Mouse (Mus musculus) hematopoietic stem cell, adult 5-6 weeks (primary cell): ENCODE results near the gene Hist1h2bh. TPM values are rescaled to one million over a fixed set of nuclear protein-coding genes. Genes with fewer than 3 reads are reported as not detected.
A peak's percentile ranks its signal among the peaks of the same experiment; 100 is the strongest.

Source experiments
- ATAC-seq, 2 experiments: fragments of 125-278 bp in 1 of 2; replicated peaks in 1 of 2; 2 replicates each; pipeline ENCODE4 v1.8.0; 2016 to 2017; ENCODE audit warnings: inconsistent platforms in 2 of 2, mild to moderate bottlenecking in 2 of 2, moderate number of reproducible peaks in 2 of 2, low read depth in 1 of 2, moderate TSS enrichment in 1 of 2; ENCODE audit not compliant: low FRiP score in 2 of 2, poor library complexity in 2 of 2, severe bottlenecking in 2 of 2, insufficient read depth in 1 of 2, low TSS enrichment in 1 of 2
- total RNA-seq: library from RNA; stranded (forward); fragments of 172-1452, 232-1000 nt; gene quantifications from 2 replicates; pipeline ENCODE4 v1.2.3, GENCODE M21; 2017

Gene Hist1h2bh
- total RNA-seq, 1 experiment from 2014 or later: 59.1 TPM

DNA sequence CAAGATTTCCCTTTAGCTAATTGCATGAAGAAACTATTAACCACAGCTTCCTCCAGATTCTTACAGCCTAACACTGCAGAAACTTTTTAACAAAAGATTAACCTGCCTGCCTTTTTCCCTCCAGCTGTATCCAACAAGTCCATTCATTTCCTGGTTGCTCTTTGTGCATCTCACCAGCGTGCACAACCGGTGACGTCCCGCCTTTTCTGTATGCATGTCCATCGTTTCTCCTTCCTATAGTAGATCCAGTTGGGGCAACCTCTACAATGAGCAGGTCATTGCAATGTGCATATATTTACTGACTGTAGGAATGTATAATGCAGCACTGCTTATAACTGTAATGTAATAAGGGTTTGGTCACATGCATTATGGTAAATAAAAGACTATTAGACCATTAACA, 19.2 kb downstream of the Hist1h2bh start:
- no peak for ATAC-seq

DNA sequence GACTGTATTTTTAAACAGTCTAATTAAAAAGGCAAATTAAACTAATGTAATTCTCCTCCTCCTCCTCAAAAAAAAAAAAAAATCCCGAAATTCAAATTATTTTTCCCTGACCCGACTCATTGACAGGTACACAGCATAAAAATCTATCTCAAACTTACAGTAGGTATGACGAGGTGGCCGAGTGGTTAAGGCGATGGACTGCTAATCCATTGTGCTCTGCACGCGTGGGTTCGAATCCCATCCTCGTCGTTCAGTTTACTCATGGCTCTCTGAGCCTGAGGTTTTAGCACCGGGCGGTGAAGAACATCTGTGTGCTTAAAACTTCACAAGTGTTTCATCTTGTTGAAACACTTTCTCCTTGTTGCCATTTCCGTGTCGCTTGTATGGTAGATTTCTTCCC, 21.5 kb downstream of the Hist1h2bh start:
- peak; percentile 12 to 35; a peak in 1 of 4 replicates for ATAC-seq

DNA sequence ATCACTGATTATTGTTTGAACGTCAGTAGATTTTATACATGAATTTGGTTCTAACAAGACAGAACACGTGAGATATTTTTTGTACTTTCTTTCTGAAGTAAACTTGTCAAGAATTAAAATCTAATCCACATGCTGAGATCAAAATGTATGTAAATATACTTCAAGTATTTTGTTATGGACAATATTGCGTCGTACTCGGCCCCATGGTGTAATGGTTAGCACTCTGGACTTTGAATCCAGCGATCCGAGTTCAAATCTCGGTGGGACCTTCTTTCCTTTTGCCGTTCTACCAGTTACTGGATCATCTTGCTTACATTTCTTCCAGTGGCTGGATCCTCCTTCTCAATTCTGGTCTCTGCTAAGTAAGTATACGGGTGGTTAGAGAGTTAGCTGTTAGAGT, 23.8 kb downstream of the Hist1h2bh start:
- peak in 1 of 2 experiments; percentile 11; a peak in 2 of 4 replicates for ATAC-seq

DNA sequence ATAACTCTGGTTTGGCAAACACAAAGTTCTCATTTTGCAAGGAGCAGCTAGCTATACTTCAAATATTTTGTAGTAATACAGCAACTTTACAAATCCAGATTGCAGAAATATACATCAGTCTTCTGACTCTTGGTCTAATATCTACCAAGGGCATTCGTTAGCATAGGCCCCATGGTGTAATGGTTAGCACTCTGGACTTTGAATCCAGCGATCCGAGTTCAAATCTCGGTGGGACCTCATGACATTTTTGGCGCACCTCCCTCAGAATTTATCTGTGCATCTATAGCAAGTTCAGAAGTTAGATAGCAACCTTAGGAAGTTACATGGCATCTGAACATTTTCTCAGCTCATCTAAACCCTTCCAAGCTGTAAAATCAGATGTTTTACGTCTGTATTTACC, 24.3 kb downstream of the Hist1h2bh start:
- peak; percentile 17 to 26; a peak in 1 of 4 replicates for ATAC-seq

DNA sequence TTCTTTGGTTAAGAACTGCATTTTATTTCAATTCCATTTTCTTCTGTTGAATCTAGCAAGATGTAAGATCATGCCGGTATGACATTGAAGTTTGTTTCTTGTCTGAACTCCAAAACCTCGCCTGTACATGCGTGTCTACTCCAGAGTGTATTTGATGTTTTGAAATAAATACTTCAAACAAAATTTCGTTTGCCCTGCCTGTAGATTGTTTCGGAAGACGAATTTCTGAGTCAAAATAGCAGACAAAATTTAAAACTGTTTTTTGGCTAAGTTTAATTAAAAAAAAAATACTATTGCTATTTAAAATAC, 24.9 kb downstream of the Hist1h2bh start:
- ATAC-seq: no peak

DNA sequence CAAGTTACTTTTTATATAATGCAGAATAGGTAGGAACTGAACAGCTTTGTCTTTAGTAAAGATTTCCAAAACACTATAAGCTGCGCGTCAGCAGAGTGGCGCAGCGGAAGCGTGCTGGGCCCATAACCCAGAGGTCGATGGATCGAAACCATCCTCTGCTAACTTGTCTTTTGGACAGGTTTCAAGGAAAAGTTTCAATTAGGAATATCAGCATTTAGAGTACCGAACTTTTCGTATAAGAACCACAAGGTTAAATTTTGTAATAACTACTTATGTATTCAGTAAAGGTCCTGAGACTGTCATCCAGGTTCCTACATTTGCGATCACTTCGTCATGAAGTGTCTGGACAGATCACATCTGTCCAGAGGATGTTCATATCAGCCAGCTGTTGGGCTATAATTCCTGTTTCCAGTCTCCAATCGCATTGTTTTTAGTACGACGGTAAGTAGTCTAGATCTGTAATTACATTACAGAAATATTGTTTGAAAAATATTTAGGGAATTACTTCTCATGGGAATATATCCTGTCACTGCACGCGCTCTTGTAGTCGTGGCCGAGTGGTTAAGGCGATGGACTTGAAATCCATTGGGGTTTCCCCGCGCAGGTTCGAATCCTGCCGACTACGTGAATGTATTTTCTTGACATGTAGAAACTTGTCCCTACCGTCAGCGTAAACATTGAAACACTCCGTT, 25.4 kb downstream of the Hist1h2bh start:
- peak; percentile 39 to 54 for ATAC-seq

DNA sequence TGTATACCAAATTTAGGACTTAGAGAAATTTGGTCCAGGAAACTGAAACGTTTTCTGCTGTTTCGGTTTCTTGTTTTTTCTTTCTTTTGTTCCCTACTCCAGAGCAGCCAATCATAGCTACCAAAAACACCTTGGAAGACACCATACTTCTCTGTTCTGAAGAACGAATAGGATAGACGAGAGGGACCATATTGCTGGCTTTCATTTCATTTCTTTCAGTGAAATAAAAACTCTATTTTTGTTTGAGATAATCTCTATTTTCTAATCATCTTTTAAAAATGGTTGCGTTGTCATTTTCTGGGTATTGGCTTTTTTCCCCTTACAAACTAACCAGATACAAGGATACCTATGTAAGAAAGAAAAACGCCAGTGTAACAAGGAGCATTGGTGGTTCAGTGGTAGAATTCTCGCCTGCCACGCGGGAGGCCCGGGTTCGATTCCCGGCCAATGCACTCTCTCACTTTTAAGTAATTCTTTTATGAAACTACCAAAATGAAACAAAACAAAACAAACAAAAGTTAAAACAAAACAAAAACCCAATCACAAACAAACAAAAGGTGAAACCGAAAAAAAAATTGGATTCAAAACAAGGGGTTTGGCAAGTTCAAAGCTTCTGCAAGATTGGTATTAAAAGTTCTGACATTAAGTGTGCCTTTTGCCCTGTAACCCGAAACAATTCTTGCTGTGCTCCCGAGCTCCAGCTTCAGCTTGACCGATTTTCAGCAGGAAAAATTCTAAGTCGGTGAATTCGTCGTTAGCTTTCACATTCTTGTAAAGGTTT, 26.2 kb downstream of the Hist1h2bh start:
- ATAC-seq: peak; percentile 37 to 50; a peak in 2 of 4 replicates

DNA sequence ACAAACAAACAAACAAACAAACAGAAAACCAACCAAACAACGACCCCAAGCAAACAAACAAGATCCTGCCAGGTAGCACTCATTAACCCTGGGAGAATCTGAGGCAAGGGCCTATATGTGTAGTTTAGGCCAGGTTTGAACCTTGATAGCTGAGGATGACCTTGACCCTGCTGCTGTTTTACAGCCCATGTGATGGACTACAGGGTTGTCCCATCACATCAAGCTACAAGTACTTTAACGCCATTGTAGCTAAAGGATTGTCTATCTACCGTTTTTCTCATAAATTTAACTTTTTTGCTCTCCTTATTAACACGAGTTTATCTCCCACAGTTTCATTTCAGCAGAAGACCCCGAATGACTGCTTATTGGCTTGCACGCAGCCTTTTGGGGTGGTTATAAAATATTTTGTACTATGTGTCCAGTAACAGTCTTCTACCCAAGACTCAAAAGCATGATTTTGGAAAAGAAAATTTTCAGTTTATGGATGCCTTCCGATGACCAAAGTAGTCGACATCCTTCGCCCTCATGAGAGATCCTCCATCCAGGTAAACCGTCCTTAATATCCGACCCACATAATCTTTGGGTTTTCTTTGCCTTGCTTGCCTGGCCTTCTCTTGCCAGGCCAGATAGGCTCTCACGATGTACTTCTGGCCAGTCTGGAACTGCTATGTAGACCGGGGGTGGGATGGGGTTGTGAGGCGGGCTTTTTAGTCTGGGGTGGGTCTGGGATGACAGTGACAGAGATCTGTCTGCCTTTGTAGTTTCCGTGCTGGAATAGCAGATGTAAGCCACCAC, 27.2 kb downstream of the Hist1h2bh start:
- no peak for ATAC-seq

DNA sequence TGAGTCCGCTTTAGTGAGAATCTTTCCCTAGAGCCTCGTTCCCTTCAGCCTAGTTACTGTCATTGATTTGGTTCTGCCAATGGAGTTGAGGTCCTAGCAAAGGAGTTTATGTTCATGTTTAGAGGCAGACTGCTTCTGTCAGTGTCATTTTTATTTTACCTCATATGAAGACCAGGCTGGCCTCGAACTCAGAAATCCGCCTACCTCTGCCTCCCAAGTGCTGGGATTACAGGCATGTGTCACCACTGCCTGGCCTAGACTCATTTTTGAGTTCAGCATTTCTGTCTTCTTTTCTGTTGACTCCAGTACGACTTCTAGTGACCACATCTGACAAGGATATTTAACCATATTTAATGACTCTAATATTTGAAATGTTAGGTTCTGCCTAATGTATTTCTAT, 27.9 kb downstream of the Hist1h2bh start:
- ATAC-seq: no peak

DNA sequence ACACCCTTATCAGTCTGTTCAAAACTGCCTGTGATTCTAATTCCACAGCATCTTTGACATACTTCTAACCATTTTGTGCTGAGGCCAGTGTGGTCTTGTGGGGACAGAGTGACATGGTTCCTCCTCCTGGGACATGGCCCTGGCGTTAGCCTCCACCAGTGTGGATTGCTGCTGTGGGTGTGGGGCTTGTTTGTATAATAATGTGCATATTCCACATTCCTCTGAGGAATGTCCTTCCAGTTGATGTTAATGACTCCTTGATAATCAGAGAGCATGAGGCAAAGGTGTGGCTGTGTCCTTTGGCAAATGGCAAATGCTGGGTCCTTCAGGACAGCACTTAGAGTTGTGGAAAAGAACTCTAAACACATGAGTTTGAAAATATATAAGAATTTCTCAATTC, 29.7 kb downstream of the Hist1h2bh start:
- ATAC-seq: no peak

DNA sequence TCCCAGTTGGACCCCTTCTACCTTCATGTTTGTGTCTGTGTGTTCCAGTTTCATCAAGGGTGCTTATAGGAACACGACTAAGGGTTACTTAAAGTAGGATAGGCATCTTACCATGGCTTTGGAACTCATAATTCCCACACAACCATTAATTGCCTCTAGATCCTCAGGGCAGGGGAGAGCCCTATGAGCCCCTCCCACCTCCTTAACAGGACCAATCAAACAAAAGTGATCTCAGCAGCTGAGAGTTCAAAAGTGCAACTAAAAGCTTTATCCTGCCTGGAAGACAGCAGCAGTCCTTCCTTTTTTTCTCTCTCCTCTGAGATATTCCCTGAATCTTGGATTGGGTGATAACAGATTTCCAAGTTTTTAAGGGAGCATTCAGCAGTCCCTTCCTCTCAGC, 33.1 kb downstream of the Hist1h2bh start:
- no peak for ATAC-seq

DNA sequence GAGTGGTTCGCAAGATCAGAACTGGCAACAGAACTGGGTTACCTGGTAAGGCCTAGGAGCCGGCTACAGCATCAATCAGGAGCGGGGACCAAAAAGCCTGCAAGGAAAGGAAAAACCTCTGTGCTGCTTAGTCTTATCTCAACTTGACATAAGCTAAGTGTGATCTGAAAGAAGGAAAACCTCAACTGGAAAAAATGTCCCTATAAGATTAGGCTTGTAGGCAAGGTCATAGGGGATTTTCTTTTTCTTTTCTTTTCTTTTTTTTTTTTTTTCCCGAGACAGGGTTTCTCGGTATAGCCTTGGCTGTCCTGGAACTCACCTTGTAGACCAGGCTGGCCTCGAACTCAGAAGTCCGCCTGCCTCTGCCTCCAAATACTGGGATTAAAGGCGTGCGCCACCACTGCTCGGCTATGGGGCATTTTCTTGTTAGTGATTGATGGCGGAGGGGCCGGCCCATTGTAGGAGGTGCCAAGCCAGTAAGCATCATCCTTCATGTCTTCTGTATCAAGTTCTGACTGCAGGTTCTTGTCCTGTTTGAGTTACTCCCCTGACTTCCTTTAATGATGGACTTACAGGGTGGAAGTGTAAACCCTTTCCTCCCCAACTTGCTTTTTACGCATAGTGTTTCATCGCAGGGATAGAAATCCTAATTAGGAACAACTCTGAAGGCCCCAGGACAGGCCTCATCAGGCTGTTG, 36.2 kb downstream of the Hist1h2bh start:
- no peak for ATAC-seq

DNA sequence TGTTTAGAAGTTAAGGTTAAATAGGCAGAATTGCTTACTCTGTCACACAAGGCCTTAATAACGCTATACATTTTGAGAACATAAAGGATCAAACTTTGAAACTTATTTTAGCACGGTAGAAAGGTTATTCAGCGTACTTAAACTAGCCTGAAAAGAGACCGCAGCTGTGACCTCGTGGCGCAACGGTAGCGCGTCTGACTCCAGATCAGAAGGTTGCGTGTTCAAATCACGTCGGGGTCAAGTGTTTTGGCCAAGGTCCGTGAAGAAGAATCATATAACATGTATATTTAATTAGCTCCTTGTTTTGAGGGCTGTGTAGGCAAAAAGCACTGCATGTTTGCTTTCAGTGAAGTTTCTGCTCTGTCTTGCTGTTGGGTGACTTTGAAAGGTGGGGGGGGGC, 36.8 kb downstream of the Hist1h2bh start:
- peak in 1 of 2 experiments; percentile 21; a peak in 1 of 4 replicates for ATAC-seq

DNA sequence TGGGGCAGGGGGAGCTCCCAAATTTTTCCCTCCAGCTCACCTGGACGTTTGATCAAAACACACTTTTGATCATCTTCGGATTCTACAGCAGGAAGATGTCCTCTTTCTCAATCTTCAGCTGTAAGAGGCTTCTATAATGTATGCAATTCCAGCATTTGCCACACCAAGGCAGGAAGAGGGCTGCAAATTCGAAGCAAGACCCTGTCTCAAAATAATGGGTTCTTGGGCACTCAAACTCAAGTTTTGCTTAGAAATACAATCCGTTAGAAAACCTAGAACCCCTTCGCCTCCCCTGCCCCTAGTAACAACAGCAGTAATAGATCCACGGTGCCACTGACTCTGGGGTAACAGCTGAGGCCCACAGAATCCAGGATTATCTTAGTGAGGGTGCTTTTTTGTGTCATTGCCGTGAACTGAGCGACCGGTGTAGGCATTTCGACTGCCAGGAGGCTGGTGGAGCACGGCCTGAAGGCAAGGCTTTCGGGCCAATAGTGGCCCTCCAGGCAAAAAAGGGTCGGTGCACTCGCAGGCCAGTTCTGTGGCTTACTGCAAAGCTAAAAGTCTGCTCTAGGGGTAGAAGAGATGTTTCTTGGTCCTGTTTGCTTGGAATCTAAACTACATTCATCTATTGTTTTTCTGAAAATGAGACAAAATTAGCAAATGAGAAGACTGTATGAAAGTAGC, 37.4 kb downstream of the Hist1h2bh start:
- no peak for ATAC-seq

DNA sequence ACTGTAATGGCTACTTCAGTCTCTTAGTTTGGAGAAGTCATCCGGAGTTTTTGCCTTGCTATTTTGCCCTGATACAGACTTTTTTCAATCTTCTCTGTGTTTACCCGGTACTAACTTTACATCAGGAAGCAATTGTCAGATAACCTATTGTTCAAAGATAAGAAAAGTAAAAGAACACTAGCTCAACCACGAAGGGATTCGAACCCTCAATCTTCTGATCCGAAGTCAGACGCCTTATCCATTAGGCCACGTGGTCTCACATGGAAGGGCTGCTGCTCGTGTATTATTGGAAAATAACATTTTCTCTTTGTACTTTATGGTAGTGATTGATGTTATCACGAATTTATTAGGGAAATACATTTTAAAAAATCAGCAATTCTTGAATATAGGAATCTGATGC, 39.4 kb downstream of the Hist1h2bh start:
- ATAC-seq: peak in 1 of 2 experiments; percentile 33; a peak in 1 of 4 replicates

DNA sequence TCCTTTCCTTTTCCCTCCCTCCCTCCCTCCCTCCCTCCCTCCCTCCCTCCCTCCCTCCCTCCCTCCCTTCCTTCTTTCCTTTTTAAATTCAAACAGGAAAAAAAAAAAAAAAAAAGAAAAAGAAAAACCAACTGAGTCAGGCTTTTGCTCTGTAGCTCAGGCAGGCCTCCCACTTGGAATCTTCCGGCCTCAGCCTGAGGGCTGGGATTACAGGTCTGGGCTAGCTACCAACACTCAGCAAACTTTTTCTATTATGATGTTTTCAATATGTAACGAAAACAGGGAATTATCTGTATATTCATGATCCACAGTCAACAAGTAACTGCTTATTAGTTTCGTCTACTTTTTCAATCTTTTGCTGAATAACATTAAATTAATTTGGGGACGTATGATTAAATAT, 40.3 kb downstream of the Hist1h2bh start:
- no peak for ATAC-seq

DNA sequence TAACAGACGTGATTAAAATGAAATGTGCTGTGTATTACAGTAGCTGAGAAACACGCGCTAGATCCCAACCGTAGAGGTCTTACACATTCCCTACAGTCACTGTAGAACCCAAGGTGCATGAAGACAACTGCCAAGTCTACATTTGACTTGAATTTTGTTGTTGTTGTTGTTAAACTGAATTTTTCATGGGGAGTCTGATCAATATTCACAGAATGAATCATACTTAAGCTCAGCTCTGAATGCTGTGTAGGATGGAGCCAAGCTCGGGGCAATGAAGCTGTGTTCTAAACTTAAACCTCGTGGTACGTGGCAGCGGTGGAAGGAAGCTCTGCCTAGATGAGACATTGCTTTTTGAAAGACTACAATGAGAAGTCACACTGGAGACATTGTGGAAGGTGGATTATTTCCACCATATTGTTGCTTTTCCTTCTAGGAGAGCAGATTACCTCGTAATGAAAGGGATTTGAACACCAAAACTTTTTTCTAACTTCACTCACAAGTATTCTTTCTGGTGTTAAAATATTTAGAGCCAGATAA, 41.1 kb downstream of the Hist1h2bh start:
- ATAC-seq: no peak
